Mouse (Mus musculus) CH12.LX (cell line): ENCODE measurements around the gene Dnal1. TPM values are rescaled to one million over a fixed set of nuclear protein-coding genes. Genes with fewer than 3 reads are reported as not detected.

Experiments
- DNase-seq: peaks from one replicate; pipeline ENCODE4 v3.0.0-alpha.2; 2013; ENCODE audit errors: extremely low read depth
- H3K27ac ChIP-seq: 2 replicates; pipeline ENCODE4 v1.5.1; 2012; ENCODE audit warnings: low read depth, mild to moderate bottlenecking, control low read depth, moderate library complexity; ENCODE audit not compliant: insufficient read depth
- H3K27me3 ChIP-seq: replicated peaks from 2 replicates; pipeline ENCODE3; 2012; ENCODE audit warnings: inconsistent platforms
- H3K36me3 ChIP-seq, 2 experiments: replicated peaks in 1 of 2; 2 replicates each; pipeline versions ENCODE3 to v1.6.1; 2012; ENCODE audit warnings: inconsistent platforms in 1 of 2, low read length in 1 of 2, mild to moderate bottlenecking in 1 of 2, mixed read lengths in 1 of 2, moderate library complexity in 1 of 2; ENCODE audit not compliant: control insufficient read depth in 1 of 2, insufficient read depth in 1 of 2
- H3K4me1 ChIP-seq, 2 experiments: 2 replicates each; pipeline ENCODE4 v1.6.1; 2012; ENCODE audit warnings: inconsistent platforms in 1 of 2, moderate library complexity in 1 of 2; ENCODE audit not compliant: insufficient read depth in 2 of 2, control insufficient read depth in 1 of 2
- H3K4me2 ChIP-seq: 2 replicates; pipeline ENCODE4 v1.6.1; 2012; ENCODE audit warnings: low read depth, mild to moderate bottlenecking, control low read depth; ENCODE audit not compliant: poor library complexity, insufficient read depth, severe bottlenecking
- H3K4me3 ChIP-seq, 3 experiments: fragments of 150-350 bp in 1 of 3; sonication (generic) in 1 of 3; replicated peaks in 1 of 3; 2 replicates each; pipeline versions ENCODE3 to v1.5.1; 2011 to 2012; ENCODE audit warnings: low read depth in 2 of 3, low read length in 2 of 3, mild to moderate bottlenecking in 2 of 3, moderate library complexity in 2 of 3, control low read depth in 1 of 3, improper control_type of control experiment in 1 of 3, inconsistent platforms in 1 of 3, mixed read lengths in 1 of 3; ENCODE audit not compliant: poor library complexity in 1 of 3
- H3K79me2 ChIP-seq: replicated peaks from 2 replicates; pipeline ENCODE4 v1.6.1; 2012; ENCODE audit warnings: mild to moderate bottlenecking, moderate library complexity; ENCODE audit not compliant: control insufficient read depth, poor library complexity, insufficient read depth, severe bottlenecking; ENCODE audit errors: extremely low read depth
- H3K9ac ChIP-seq: 2 replicates; pipeline ENCODE4 v1.6.1; 2012; ENCODE audit warnings: low read depth, mild to moderate bottlenecking, control low read depth, moderate library complexity; ENCODE audit not compliant: insufficient read depth
- H3K9me3 ChIP-seq: replicated peaks from 2 replicates; pipeline ENCODE3; 2012; ENCODE audit warnings: low read length, inconsistent platforms, mixed read lengths
- BHLHE40 ChIP-seq: IDR thresholded peaks from 2 replicates; pipeline ENCODE4 v1.6.1; 2011; ENCODE audit warnings: mild to moderate bottlenecking, low read depth, low read length, improper control_type of control experiment
- CHD1 ChIP-seq: IDR thresholded peaks from 2 replicates; pipeline ENCODE4 v1.6.1; 2012; ENCODE audit warnings: low read depth, low read length, improper control_type of control experiment, inconsistent platforms
- CTCF ChIP-seq, 2 experiments: IDR thresholded peaks in 1 of 2; conservative IDR thresholded peaks in 1 of 2; 2 replicates each; pipeline ENCODE4 v1.5.1; 2011 to 2012; ENCODE audit warnings: low read depth in 2 of 2, low read length in 2 of 2, improper control_type of control experiment in 1 of 2, inconsistent platforms in 1 of 2, mild to moderate bottlenecking in 1 of 2, moderate library complexity in 1 of 2
- E2F4 ChIP-seq: IDR thresholded peaks from 2 replicates; pipeline ENCODE4 v1.6.1; 2011; ENCODE audit warnings: low read depth, low read length, improper control_type of control experiment; ENCODE audit not compliant: insufficient replicate concordance
- ELF1 ChIP-seq: IDR thresholded peaks from 2 replicates; pipeline ENCODE4 v1.6.1; 2014; ENCODE audit warnings: low read depth, mild to moderate bottlenecking, inconsistent platforms, low read length, improper control_type of control experiment
- IRF4 ChIP-seq: IDR thresholded peaks from 2 replicates; pipeline ENCODE4 v1.6.1; 2014; ENCODE audit warnings: low read depth, mild to moderate bottlenecking, inconsistent platforms, low read length, improper control_type of control experiment
- KAT2A ChIP-seq: IDR thresholded peaks from 2 replicates; pipeline ENCODE4 v1.6.1; 2012; ENCODE audit warnings: low read length, improper control_type of control experiment, inconsistent platforms; ENCODE audit not compliant: insufficient replicate concordance
- MAFK ChIP-seq: IDR thresholded peaks from 2 replicates; pipeline ENCODE4 v1.6.1; 2011; ENCODE audit warnings: low read length, improper control_type of control experiment; ENCODE audit not compliant: insufficient replicate concordance
- MEF2A ChIP-seq: IDR thresholded peaks from 2 replicates; pipeline ENCODE4 v1.6.1; 2014; ENCODE audit warnings: low read depth, mild to moderate bottlenecking, inconsistent platforms, low read length, improper control_type of control experiment, borderline replicate concordance
- NELFE ChIP-seq: IDR thresholded peaks from 2 replicates; pipeline ENCODE4 v1.6.1; 2011; ENCODE audit warnings: low read depth, low read length, improper control_type of control experiment
- NRF1 ChIP-seq: IDR thresholded peaks from 2 replicates; pipeline ENCODE4 v1.6.1; 2014; ENCODE audit warnings: low read depth, mild to moderate bottlenecking, inconsistent platforms, low read length, improper control_type of control experiment, moderate library complexity
- PAX5 ChIP-seq: IDR thresholded peaks from 2 replicates; pipeline ENCODE4 v1.6.1; 2012; ENCODE audit warnings: low read length, inconsistent platforms, mixed read lengths
- POLR2A ChIP-seq: IDR thresholded peaks from 2 replicates; pipeline ENCODE4 v1.6.1; 2011; ENCODE audit warnings: low read depth, mild to moderate bottlenecking, improper control_type of control experiment, low read length
- RAD21 ChIP-seq: IDR thresholded peaks from 2 replicates; pipeline ENCODE4 v1.6.1; 2011; ENCODE audit warnings: low read depth, mild to moderate bottlenecking, low read length, improper control_type of control experiment, moderate library complexity
- RCOR1 ChIP-seq: conservative IDR thresholded peaks from 2 replicates; pipeline ENCODE4 v1.6.1; 2012; ENCODE audit warnings: low read depth, mild to moderate bottlenecking, inconsistent platforms, low read length, improper control_type of control experiment
- SMC3 ChIP-seq: IDR thresholded peaks from 2 replicates; pipeline ENCODE4 v1.6.1; 2011; ENCODE audit warnings: low read depth, low read length, improper control_type of control experiment
- TBP ChIP-seq: conservative IDR thresholded peaks from 2 replicates; pipeline ENCODE4 v1.6.1; 2011; ENCODE audit warnings: low read depth, low read length, improper control_type of control experiment
- TCF12 ChIP-seq: IDR thresholded peaks from 2 replicates; pipeline ENCODE4 v1.6.1; 2014; ENCODE audit warnings: low read depth, mild to moderate bottlenecking, inconsistent platforms, low read length, improper control_type of control experiment
- USF1 ChIP-seq: IDR thresholded peaks from 2 replicates; pipeline ENCODE4 v1.6.1; 2014; ENCODE audit warnings: low read depth, mild to moderate bottlenecking, inconsistent platforms, low read length, improper control_type of control experiment
- ZC3H11A ChIP-seq: IDR thresholded peaks from 2 replicates; pipeline ENCODE4 v1.6.1; 2012; ENCODE audit warnings: low read depth, mild to moderate bottlenecking, inconsistent platforms, low read length, improper control_type of control experiment
- ZMIZ1 ChIP-seq: IDR thresholded peaks from 2 replicates; pipeline ENCODE4 v1.6.1; 2012; ENCODE audit warnings: low read depth, mild to moderate bottlenecking, inconsistent platforms, low read length, improper control_type of control experiment
- ZNF384 ChIP-seq: IDR thresholded peaks from 2 replicates; pipeline ENCODE4 v1.6.1; 2012; ENCODE audit warnings: low read depth, low read length, improper control_type of control experiment, inconsistent platforms
- dilution Hi-C: fragments of 300-500 bp; cut with MboI; formaldehyde crosslinking; loops from 2 replicates; pipeline ENCODE4 v1.14.3; 2020; ENCODE audit warnings: low sequenced_read_pairs; ENCODE audit not compliant: extremely low pct_unique_long_range_greater_than_20kb, extremely low pct_ligation_motif_present
- in situ Hi-C: fragments of 300-500 bp; cut with MboI; formaldehyde crosslinking; loops from 3 replicates; pipeline ENCODE4 v1.14.3; 2019; ENCODE audit warnings: low sequenced_read_pairs, low pct_ligation_motif_present, low pct_unique_long_range_greater_than_20kb, mixed read lengths
- polyA plus RNA-seq: library from polyadenylated mRNA; unstranded; fragments of >175 nt; gene quantifications from 2 replicates; pipeline ENCODE4 v1.2.1, GENCODE M21; 2012; ENCODE audit warnings: low read depth; ENCODE audit not compliant: insufficient read length
- total RNA-seq, 2 experiments: library from RNA; depleted of rRNA; stranded (reverse); fragments of 300-350 nt in 1 of 2; fragments of >200 nt in 1 of 2; gene quantifications; 2 replicates each; pipeline ENCODE4 v1.2.3; 2012 to 2014

Gene Dnal1
- total and polyA plus RNA-seq, 3 experiments: 1.6 to 2.1 (median 1.7) TPM

GRCm38 (mm10) chr12:84161616-84162433 lies 47.7 kb downstream of the Dnal1 start (continued):
- TF ChIP-seq USF1: no peak
- peak; percentile 29; the same call in 1 of the 2 replicates for TF ChIP-seq ZC3H11A
- TF ChIP-seq TBP: no peak
- TF ChIP-seq ZMIZ1: no peak
- no peak for TF ChIP-seq KAT2A
- no peak for TF ChIP-seq MAFK
- no peak for TF ChIP-seq POLR2A
- no peak for TF ChIP-seq RCOR1
- peak; percentile 78 for TF ChIP-seq RAD21
- no peak for TF ChIP-seq E2F4
- TF ChIP-seq PAX5: no peak
- TF ChIP-seq, all 38 proteins: peak for 4

- H3K9me3 ChIP-seq: no peaks in the 10 kb centered on the region
- no peak for TF ChIP-seq MEF2A
- no peak for TF ChIP-seq ELF1
- no peak for TF ChIP-seq BHLHE40
- no peak for TF ChIP-seq CHD1
- peak; percentile 60 for TF ChIP-seq RAD21
- TF ChIP-seq NRF1: no peak
- peak; percentile 17 to 65; a peak in 2 of 4 replicates for TF ChIP-seq CTCF (conservative IDR thresholded peaks at IDR 0.05 in 1 of 2, IDR thresholded peaks at IDR 0.05 in 1 of 2; ENCODE audit: low read depth in 2 of 2, low read length in 2 of 2)
- TF ChIP-seq TCF12: no peak
- no peak for TF ChIP-seq KAT2A
- peak; percentile 69 for TF ChIP-seq SMC3
- no peak for TF ChIP-seq IRF4
- TF ChIP-seq NELFE: no peak
- TF ChIP-seq ZNF384: no peak
- H3K27ac ChIP-seq: no peak overlapping the region
- in situ Hi-C loops (loop anchor here (10.0 kb wide), 1 partner anchor 82 kb away; no protein-coding TSS in a partner anchor), dilution Hi-C loops (no loop called here)
- no peaks in the 10 kb centered on the region; the same call in 1 of the 2 replicates for H3K79me2 ChIP-seq
- H3K4me3 ChIP-seq: no peak overlapping the region
- no peak for DNase-seq
- peaks cover 40 to 94% of the 10 kb centered on the region in 2 experiments for H3K36me3 ChIP-seq
- H3K4me1 ChIP-seq: peaks cover 0 to 17% of the 10 kb centered on the region in 2 experiments; a peak in 2 of 4 replicates
- H3K4me2 ChIP-seq: no peak overlapping the region
- no peaks in the 10 kb centered on the region for H3K27me3 ChIP-seq
- H3K9ac ChIP-seq: no peak overlapping the region
These were observed 49.0 kb downstream of the Dnal1 start for GRCm38 (mm10) chr12:84163133-84163532.
